Mouse (Mus musculus) kidney, embryonic 14.5 days (tissue): ENCODE results near the gene Slc29a2. TPM values are rescaled to one million over a fixed set of nuclear protein-coding genes. Genes with fewer than 3 reads are reported as not detected.

Experiments used
- ATAC-seq: fragments of 200-750 bp; cut with Nextera tagmentation; 2 replicates; pipeline ENCODE4 v1.8.0; 2017; ENCODE audit warnings: moderate number of reproducible peaks, mild to moderate bottlenecking, moderate TSS enrichment, moderate library complexity; ENCODE audit not compliant: low FRiP score, low TSS enrichment
- H3K27ac ChIP-seq: fragments of 300-500 bp; sonication (generic); 2 replicates; pipeline ENCODE4 v1.5.1; 2014; ENCODE audit warnings: low read depth, mild to moderate bottlenecking, low read length, moderate library complexity, mixed read lengths
- H3K27me3 ChIP-seq: fragments of 300-500 bp; sonication (generic); 2 replicates; pipeline ENCODE4 v1.6.1; 2014; ENCODE audit warnings: mild to moderate bottlenecking, low read length; ENCODE audit not compliant: control insufficient read depth, insufficient read depth
- H3K36me3 ChIP-seq: fragments of 300-500 bp; sonication (generic); 2 replicates; pipeline ENCODE4 v1.6.1; 2014; ENCODE audit warnings: low read length, mixed read lengths; ENCODE audit not compliant: control insufficient read depth, insufficient read depth
- H3K4me1 ChIP-seq: fragments of 300-500 bp; sonication (generic); 2 replicates; pipeline ENCODE4 v1.6.1; 2014; ENCODE audit warnings: low read length, mixed read lengths; ENCODE audit not compliant: control insufficient read depth, insufficient read depth
- H3K4me2 ChIP-seq: fragments of 300-500 bp; sonication (generic); replicated peaks from 2 replicates; pipeline ENCODE4 v1.6.1; 2014; ENCODE audit warnings: low read depth, mild to moderate bottlenecking, low read length
- H3K4me3 ChIP-seq: fragments of 300-500 bp; sonication (generic); 2 replicates; pipeline ENCODE4 v1.5.1; 2014; ENCODE audit warnings: mild to moderate bottlenecking, low read length
- H3K9ac ChIP-seq: fragments of 300-500 bp; sonication (generic); 2 replicates; pipeline ENCODE4 v1.6.1; 2014; ENCODE audit warnings: low read depth, mild to moderate bottlenecking, low read length, moderate library complexity
- H3K9me3 ChIP-seq: fragments of 300-500 bp; sonication (generic); 2 replicates; pipeline ENCODE4 v1.6.1; 2016; ENCODE audit warnings: low read length; ENCODE audit not compliant: control insufficient read depth
- WGBS: fragments of 180-500 bp; shearing (Covaris S2); extraction: QIAGEN DNeasy Blood & Tissue Kit; methylation state at CpG from one replicate; pipeline ENCODE4 v1.1.7; 2014; 5-methylcytosine and 5-hydroxymethylcytosine counted together
- polyA plus RNA-seq: library from polyadenylated mRNA; unstranded; fragments of >200 nt; fragmentation: Nextera tagmentation; extraction: Ambion mirVana; gene quantifications from 2 replicates; pipeline ENCODE4 v1.2.1, GENCODE M21; 2014

Gene Slc29a2
- polyA plus RNA-seq, 1 experiment from 2014 or later = 7.9 TPM

DNA sequence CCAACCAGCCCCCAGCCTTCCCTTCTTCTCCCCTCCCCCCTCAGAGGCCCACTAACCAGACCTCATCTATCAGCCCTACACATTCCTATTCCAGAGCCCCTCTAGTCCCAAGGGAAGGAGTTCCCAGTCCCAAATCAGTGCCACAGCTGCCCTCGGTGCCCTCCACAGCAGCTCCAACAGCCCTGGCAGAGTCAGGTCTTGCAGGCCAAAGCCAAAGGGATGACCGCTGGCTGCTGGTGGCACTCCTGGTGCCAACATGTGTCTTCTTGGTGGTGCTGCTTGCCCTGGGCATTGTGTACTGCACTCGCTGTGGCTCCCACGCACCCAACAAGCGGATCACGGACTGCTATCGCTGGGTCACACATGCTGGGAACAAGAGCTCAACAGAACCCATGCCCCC, 46.3 kb downstream of the Slc29a2 start:
- Histone ChIP-seq H3K9me3 (no peaks in the 10 kb centered on the region), H3K4me1 (peaks cover 45% of the 10 kb centered on the region), H3K4me2 (peak overlapping the region; percentile 52), H3K27ac (peak overlapping the region; percentile 42; the same call in 1 of the 2 replicates), H3K36me3 (no peaks in the 10 kb centered on the region), H3K9ac (peak overlapping the region; percentile 51; the same call in 1 of the 2 replicates), H3K27me3 (peaks cover 9% of the 10 kb centered on the region), H3K4me3 (peak overlapping the region; percentile 46)
- 82% methylated on average over 7 of the region's 7 CpGs for WGBS
- no peak for ATAC-seq

DNA sequence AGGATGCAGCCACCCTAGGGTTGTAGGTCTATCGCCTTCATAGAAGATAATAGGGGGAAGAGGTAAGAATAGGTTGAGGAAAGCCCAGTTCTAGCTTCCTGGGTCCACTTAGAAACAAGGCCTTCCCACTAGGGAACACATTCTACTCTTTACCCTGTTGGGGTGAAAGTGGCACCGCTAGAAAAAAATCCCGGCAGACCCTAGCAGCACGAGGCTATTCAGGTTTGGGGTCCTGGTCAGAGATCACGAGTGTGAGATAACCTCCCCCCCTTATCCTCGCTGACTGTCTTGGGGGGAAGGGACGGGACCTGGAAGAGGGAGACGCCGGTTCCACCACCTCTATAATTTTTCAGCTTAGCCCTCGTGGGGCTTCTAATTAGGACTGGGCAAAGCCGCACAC, 47.4 kb downstream of the Slc29a2 start:
- peak overlapping the region; percentile 46 for H3K4me3 ChIP-seq
- peaks cover 37% of the 10 kb centered on the region for H3K4me1 ChIP-seq

DNA sequence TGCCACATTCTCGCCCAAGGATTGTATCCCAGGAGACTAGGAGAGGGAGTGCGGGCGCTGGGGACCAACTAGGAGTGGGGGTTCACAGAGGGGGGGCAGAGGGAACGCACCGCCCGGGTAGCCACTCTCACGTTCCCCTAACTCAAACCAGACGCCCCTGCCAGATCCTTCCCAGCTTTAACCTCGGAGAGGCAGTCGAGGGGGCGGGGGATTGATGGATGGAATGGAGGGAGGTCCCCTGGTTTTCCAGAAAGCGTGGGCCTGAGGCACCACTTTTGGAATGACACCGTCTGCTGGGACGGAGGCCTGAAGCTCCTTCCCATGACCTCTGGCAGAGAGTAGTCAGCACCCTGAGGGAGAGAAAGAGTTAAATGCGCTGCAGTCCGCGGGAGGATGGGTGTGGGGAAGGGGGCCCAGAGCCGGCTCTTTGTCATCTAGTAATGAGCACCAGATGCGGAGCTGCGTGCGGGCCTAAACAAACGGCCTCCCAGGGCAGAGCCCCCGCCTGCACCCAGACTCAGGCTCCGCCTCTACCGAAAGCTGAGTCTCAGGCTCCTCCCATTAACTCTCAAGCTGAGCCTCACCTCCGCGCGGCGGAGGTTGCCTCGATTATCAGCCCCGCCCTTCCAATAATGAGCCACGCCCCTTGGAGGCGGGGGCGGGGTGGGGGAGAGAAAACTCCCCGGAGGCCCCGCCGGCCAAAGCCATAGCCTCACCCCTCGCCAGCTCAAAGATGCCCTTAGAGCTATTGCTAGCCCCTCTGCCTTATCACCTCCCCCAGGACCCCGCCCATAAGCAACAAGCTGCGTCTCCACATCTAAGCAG, 48.1 kb downstream of the Slc29a2 start:
- ATAC-seq = peak; percentile 84
- H3K4me2 ChIP-seq = peak overlapping the region; percentile 52
- peak overlapping the region; percentile 51 for H3K9ac ChIP-seq
- H3K27me3 ChIP-seq = peaks cover 12% of the 10 kb centered on the region
- peaks cover 37% of the 10 kb centered on the region for H3K4me1 ChIP-seq
- 2% methylated on average over 40 of the region's 40 CpGs for WGBS
- no peaks in the 10 kb centered on the region for H3K36me3 ChIP-seq
- peak overlapping the region; percentile 46 for H3K4me3 ChIP-seq
- H3K9me3 ChIP-seq = no peaks in the 10 kb centered on the region
- peak overlapping the region; percentile 82 for H3K27ac ChIP-seq

More for the DNA sequence above, 47.4 kb downstream of the Slc29a2 start:
- Histone ChIP-seq H3K9ac (peak overlapping the region; percentile 51), H3K27ac (peak overlapping the region; percentile 82), H3K36me3 (no peaks in the 10 kb centered on the region), H3K4me2 (peak overlapping the region; percentile 52), H3K27me3 (peaks cover 12% of the 10 kb centered on the region), H3K9me3 (no peaks in the 10 kb centered on the region)
- no peak for ATAC-seq
- 12% methylated on average over 11 of the region's 11 CpGs for WGBS

DNA sequence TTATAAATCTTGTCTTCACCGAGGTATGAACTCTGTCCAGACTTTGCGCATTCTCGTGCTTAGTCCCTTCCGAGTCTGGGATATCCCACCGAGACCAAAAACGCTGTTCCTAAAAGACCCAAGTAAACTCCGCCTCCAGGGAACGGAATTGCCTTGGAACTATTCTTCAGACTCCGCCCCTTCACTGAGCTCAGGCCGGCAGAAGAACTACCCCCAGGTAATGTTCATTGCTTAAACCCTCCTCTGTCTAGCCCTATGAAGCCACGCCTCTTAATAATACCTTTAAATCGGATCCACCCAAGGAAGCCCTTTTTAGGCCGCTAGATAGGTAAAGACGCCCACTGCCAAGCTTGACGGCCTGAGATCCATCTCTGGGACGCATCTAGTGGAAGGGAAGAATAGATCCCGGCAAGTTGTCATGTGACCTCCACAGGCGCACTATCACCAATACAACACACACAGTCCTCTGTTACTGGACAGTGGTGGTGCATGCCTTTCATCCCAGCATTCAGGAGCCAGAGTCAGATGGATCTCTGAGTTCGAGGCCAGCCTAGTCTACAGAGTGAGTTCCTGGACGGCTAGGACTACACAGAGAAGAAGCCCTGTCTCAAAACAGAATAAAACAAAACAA, 48.8 kb downstream of the Slc29a2 start:
- Histone ChIP-seq H3K9ac (peak overlapping the region; percentile 51; the same call in 1 of the 2 replicates), H3K4me1 (peaks cover 29% of the 10 kb centered on the region), H3K4me3 (peak overlapping the region; percentile 46), H3K27me3 (peaks cover 12% of the 10 kb centered on the region), H3K27ac (peak overlapping the region; percentile 64), H3K36me3 (no peaks in the 10 kb centered on the region), H3K4me2 (peak overlapping the region; percentile 52), H3K9me3 (no peaks in the 10 kb centered on the region)
- WGBS = 2% methylated on average over 20 of the region's 20 CpGs
- ATAC-seq = peak; percentile 24

DNA sequence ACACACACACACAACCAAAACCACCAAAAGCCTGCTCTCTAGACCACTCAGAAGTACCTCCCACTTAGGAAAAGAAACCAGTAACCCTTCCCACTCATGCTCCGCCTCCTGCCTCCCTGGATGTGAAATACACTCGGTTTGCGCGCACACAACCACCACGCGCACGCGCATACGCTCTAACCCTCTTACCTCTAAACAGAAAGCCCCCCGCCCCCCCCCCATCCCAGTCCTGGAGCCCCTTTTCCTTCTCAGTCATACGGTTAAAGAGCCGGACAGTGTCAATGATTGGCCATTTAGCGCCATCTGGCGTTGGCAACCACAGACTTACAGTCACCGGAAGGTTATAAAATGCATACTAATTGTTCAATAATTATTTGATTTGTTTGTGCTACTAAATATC, 49.4 kb downstream of the Slc29a2 start:
- Histone ChIP-seq H3K4me3 (peak overlapping the region; percentile 46), H3K27ac (peak overlapping the region; percentile 64), H3K4me1 (peaks cover 26% of the 10 kb centered on the region), H3K4me2 (peak overlapping the region; percentile 52), H3K36me3 (no peaks in the 10 kb centered on the region), H3K27me3 (peaks cover 12% of the 10 kb centered on the region), H3K9me3 (no peaks in the 10 kb centered on the region), H3K9ac (no peak overlapping the region; the same call in 1 of the 2 replicates)
- 1% methylated on average over 15 of the region's 15 CpGs for WGBS
- peak; percentile 21; the same call in 1 of the 2 replicates for ATAC-seq

DNA sequence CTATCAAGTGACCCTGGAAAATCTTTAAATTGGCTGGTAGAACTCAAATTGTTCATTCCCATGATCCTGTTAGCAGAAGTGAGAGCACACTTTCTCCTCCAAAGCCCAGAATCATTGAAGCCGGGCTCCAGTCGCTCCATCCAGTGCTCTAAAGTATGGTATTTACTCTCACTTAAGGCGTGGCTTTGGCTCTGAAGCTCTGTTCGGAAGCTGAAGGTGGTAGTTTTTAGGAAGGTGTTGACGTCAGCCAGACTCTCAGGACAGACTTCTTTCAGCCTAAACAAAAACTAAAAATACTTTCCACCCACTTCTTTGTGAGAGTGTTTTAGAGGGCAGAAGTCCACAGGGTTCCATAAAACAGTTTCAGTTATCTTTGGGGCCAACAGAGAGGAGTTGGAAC, 49.9 kb downstream of the Slc29a2 start:
- peaks cover 22% of the 10 kb centered on the region for H3K4me1 ChIP-seq
- H3K9me3 ChIP-seq = no peaks in the 10 kb centered on the region
- H3K9ac ChIP-seq = 0 out of 2 replicates have a peak overlapping the region, but pooled peaks have one; percentile 14
- H3K4me3 ChIP-seq = no peak overlapping the region
- H3K27ac ChIP-seq = no peak overlapping the region
- WGBS = 38% methylated on average over 5 of the region's 5 CpGs
- no peak for ATAC-seq
- H3K27me3 ChIP-seq = peaks cover 8% of the 10 kb centered on the region
- H3K36me3 ChIP-seq = no peaks in the 10 kb centered on the region
- H3K4me2 ChIP-seq = no peak overlapping the region

DNA sequence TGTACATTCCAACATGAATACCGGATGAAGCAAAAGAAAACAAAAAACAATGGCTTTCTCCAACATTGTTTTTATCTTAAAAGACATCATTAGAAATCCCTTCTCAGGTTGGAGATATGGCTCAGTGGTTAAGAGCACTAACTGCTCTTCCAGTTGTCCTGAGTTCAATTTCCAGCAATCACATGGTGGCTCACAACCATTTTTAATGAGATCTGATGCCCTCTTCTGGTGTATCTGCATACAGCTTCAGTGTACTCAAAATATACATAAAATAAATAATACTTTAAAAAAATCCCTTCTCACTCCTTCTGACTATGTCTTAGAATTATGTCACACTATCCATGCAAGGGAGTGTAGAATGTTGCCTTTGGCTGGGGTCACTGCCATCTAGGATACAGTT, 55.6 kb downstream of the Slc29a2 start:
- Histone ChIP-seq H3K4me3 (no peak overlapping the region), H3K27me3 (peaks cover 49% of the 10 kb centered on the region), H3K4me1 (no peaks in the 10 kb centered on the region), H3K27ac (no peak overlapping the region), H3K9ac (no peak overlapping the region), H3K4me2 (no peak overlapping the region), H3K9me3 (no peaks in the 10 kb centered on the region), H3K36me3 (no peaks in the 10 kb centered on the region)
- no peak for ATAC-seq
- 100% methylated on average over 1 of the region's 1 CpGs for WGBS
